Mouse (Mus musculus): ENCODE measurements around the gene Brpf3.

Brpf3 gene

GRCm38 (mm10) chr17:28872322-28872721 is 71.4 kb downstream of the Brpf3 start:
- no peak for DNase-seq (ENCODE audit: low read depth, low spot score)

- no peak for DNase-seq (ENCODE audit: low read depth, low spot score)
These were observed 73.3 kb downstream of the Brpf3 start for GRCm38 (mm10) chr17:28874216-28874615.

GRCm38 (mm10) chr17:28874825-28875224 is 73.9 kb downstream of the Brpf3 start:
- DNase-seq (ENCODE audit: low read depth, low spot score): no peak

GRCm38 (mm10) chr17:28875316-28875715 is 74.4 kb downstream of the Brpf3 start:
- peak; percentile 29 for DNase-seq (ENCODE audit: low read depth, low spot score)

GRCm38 (mm10) chr17:28876331-28876730 is 75.4 kb downstream of the Brpf3 start:
- no peak for DNase-seq (ENCODE audit: low read depth, low spot score)

- no peak for DNase-seq (ENCODE audit: low read depth, low spot score)
These were observed 75.9 kb downstream of the Brpf3 start for GRCm38 (mm10) chr17:28876821-28877220.

GRCm38 (mm10) chr17:28879931-28880391 is 79.1 kb downstream of the Brpf3 start:
- peak; percentile 67 for DNase-seq (ENCODE audit: low read depth, low spot score)

- peak; percentile 51 for DNase-seq (ENCODE audit: low read depth, low spot score)
These were observed 81.4 kb downstream of the Brpf3 start for GRCm38 (mm10) chr17:28882316-28882715.

- DNase-seq (ENCODE audit: low read depth, low spot score): no peak
These were observed 81.9 kb downstream of the Brpf3 start for GRCm38 (mm10) chr17:28882810-28883209.

GRCm38 (mm10) chr17:28883941-28884516 is 83.1 kb downstream of the Brpf3 start:
- no peak for DNase-seq (ENCODE audit: low read depth, low spot score)

GRCm38 (mm10) chr17:28885231-28885630 is 84.3 kb downstream of the Brpf3 start:
- DNase-seq (ENCODE audit: low read depth, low spot score): no peak

GRCm38 (mm10) chr17:28886266-28886665 is 85.4 kb downstream of the Brpf3 start:
- DNase-seq (ENCODE audit: low read depth, low spot score): no peak
